Mouse (Mus musculus) spleen, postnatal 4 days (tissue): ENCODE results near the gene Mast1.

Experiments used
- DNase-seq, 2 experiments: peaks; one replicate each; pipeline ENCODE4 v3.0.0; 2022; ENCODE audit warnings: low spot score in 2 of 2

The Mast1 gene

DNA sequence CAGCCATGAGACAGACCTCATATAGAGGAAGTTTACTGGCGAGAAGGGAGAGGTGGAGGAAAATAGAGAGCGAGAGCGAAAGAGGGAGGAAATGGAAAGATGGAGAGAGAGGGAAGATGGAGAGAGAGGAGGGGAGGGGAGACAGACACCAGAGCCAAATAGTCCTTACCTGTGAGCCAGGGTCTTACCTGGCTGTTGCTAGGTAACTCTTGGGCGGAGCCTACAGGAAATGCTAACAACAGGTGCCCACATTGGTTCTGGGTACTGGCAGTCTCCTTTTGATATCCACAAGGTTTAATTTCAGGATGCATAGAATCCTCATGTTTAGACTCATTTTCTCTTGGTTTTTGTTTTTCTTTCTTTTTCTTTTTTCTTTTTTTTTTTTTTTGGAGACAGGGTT is 64.1 kb downstream of the Mast1 start:
- DNase-seq = no peak

DNA sequence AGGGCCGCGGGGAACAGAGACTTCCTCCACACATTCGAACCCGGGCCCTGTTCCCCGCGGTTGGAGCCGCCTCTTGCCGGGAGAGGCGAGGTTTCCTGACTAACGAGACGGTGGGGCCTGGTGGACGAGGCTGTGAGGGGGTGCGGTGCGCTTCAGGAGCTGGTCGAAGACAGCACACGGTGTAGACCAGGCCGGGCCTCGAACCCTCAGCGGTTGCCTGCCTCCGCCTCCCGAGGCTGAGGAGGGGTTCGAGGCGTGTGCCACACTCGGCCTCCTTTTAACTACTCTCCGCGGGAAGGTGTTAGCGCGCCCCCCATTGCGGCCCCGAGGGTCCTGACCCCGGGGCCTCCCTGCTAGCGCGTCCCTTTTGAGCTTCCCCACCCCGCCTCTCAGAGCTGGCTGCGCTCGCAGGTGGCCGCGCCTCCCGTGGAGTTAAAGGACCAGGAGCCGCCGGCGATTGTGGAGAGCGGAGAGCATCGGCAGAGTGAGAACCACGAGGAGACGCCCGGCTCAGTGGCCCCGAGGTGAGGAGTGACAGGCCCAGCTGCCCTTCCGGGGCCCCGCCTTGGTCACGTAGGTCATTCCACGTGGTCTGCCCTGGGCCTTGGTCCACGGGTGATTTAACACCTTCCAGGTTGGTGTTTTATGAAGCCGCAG is 64.7 kb downstream of the Mast1 start:
- DNase-seq = peak; percentile 51 to 81

DNA sequence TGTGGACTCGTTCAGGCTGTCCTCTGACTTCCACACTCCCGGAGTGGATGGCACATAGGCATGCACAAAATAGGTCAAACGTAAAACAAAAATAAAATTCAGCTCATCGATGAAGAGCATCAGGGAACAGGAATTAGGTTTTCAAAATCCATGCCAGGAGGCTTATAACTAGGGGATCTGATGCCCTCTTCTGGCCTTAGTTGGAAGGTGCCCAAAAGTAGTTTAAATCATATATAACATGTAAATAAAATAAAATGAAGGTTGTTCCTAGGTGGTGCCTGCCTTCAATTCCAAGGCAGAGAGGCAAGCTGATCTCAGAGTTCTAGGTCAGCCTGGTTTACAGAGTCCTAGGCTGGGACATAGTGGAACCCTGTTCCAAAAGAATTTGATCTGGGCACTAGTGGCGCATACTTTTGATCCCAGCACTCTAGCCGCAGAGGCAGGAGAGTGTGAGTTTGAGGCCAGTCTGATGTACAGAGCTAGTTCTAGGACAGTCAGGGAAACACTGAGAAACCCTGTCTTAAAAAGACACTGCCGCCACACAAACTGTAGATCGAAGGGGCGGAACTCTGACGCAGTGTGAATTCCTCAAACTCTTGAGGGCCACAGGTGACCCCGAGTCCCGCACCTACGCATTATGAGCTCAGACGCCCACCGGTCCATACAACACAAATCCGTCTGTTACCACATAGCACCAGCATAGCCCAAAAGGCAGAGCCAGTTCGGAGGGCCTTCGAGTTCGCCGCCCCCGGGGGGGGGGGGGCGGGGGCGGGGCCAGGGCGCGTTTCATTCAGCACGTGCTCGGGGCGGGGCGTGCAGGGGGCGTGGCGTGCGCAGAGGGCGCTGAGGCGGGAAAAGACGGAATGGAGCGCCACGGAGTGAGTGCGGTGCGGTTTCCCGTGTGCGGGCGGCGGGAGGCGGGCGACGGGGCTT is 65.5 kb downstream of the Mast1 start, which contains the start of gene Syce2:
Gene Syce2 (plus strand): TSS at position 736 of the 933 bp plus-strand sequence.
- DNase-seq = peak; percentile 89 to 94
